Mouse (Mus musculus): ENCODE results near the gene Stpg3.
A peak's percentile ranks its signal among the peaks of the same experiment; 100 is the strongest.

Gene Stpg3

GRCm38 (mm10) chr2:25210686-25211085 lies 3.8 kb downstream of the Stpg3 start:
- no peak for DNase-seq (ENCODE audit: low spot score in 2 of 2)

- DNase-seq (ENCODE audit: low spot score in 2 of 2) = no peak
Observed at GRCm38 (mm10) chr2:25207593-25207992, 6.8 kb downstream of the Stpg3 start.

- DNase-seq (ENCODE audit: low spot score in 2 of 2) = no peak
Observed at GRCm38 (mm10) chr2:25203631-25204214, 10.7 kb downstream of the Stpg3 start.

- DNase-seq (ENCODE audit: low spot score in 2 of 2) = no peak
Observed at GRCm38 (mm10) chr2:25200631-25201030, 13.8 kb downstream of the Stpg3 start.

DNA sequence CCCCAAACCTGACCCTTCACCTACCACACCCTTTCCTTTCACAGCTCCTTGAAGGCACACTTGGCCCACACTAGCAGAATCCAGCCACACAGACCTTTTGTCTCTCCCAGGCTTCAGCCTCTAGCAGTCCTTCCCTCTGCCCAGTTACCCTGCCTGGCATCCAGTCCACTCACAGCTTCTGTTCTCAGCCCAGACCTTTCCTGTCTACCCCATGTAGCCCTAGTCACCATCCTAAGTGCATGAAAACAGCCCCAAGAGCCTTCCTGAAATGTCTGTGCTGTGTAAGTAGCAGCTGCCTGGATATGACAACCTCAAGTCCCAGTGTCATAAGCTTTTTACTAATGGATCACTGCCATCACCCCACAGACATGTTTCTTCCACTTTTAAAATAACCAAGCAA lies 16.5 kb downstream of the Stpg3 start:
- DNase-seq (ENCODE audit: low spot score in 2 of 2) = no peak

DNA sequence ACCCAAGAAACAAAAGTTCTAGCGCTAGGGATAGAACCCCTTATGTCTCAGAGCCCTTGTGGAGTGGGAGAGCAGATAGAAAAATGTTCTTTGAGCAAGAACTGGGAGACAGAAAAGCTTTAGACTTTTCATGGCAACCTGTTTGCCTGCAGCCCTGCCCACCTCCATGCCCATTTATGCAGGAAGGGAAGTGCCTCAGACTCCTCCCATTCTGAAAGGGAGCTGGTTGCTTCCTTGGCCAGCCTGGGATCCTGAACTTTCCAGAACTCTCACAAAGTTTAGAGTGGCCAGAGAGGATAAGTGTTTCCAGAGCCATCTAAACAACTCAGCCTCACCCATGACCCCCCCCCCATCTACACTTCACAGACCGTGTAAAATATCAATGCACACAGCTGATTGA lies 17.2 kb downstream of the Stpg3 start:
- no peak for DNase-seq (ENCODE audit: low spot score in 2 of 2)

DNA sequence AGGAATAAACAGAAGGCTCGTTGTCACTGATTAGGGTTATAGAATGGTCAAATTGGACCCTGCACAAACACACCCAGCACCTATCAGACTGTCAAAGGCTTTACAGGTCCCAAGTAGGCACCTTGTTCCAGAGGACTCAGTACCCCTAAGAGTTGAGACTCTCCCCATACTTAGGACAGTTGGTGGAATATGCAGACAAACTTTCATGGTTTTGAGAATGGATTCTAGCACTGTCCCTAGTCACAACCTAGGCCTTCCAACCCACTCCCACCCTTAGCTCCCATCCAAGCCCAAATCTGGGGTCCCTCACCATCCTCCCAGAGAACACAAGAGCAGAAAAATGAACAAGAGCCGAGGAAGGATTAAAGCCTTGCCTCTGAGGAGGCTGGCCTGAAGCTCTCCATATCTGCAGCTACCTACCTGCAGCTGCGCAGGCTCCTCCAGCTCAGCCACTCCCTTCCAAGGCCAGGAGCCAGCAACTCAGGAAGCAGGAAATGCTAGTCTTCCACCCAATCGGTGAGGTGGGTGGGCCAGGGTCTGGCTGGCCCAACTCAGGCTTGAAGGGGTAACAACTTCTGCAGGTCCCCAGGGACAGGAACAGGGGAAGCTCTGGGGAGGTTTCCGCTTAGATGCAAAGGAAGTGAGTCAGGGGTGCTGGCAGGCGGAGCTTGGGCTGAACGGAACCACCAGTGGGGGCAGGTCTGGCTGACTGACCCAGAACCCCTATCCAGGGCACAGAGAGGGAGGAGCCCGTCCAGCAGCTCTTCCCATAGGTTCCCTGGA lies 18.1 kb downstream of the Stpg3 start, which contains the start of gene Tor4a:
TSS of gene Tor4a (minus strand) at position 715 of the 783 bp plus-strand sequence.
- peak; percentile 67 to 88 for DNase-seq (ENCODE audit: low spot score in 2 of 2)

DNA sequence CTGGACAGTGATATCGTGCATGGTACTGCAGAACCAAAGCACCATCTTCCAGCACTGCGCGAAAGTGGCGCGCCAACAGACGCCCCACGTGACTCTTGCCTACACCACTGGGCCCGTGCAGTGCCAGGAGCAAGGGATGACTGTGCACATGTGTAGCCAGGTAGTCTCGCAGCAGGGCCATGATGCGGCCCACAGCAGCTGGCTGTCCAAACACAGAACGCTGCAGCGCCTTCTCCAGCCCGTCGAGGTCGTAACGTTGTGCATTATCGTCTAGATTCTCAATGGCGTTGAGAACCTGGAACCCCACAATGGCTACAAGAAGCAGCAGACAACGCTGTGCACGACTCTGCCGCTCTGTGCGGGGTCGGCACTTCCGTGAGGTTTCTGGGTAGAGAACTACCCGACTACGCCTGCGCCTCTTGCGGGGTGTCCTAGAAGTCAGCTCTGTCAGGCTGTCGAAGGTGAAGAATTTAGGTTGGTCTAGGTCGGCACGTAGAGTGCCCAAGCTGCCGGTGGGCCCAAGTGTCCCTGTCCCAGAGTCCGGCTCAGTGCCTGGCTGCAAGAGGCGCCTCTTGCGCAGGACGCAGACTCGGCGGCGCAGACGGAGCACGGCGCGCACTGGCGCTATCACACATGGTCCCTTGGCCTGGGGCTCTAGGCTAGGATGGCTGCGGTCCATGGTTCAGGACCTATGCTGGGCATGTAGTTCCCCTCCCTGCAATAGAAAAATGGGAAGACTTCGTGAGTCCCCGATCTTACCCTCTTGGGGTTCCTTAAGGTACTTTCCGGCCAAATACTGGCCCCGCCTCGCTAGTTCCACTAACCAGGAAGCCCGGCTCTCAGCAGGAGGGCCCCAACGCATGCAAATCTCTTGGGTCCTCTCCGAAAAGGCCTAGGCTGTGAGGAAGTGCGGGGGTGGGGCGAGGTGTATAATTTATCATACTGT lies 19.0 kb downstream of the Stpg3 start:
- DNase-seq (ENCODE audit: low spot score in 2 of 2) = peak; percentile 76 to 87

- peak; percentile 74 to 82 for DNase-seq (ENCODE audit: low spot score in 2 of 2)
Observed at GRCm38 (mm10) chr2:25194486-25195171, 19.8 kb downstream of the Stpg3 start.

GRCm38 (mm10) chr2:25194006-25194405 lies 20.4 kb downstream of the Stpg3 start:
- DNase-seq (ENCODE audit: low spot score in 2 of 2) = no peak

- DNase-seq (ENCODE audit: low spot score in 2 of 2) = peak; percentile 78 to 84
Observed at GRCm38 (mm10) chr2:25193330-25193770, 21.1 kb downstream of the Stpg3 start.

GRCm38 (mm10) chr2:25187841-25188240 lies 26.6 kb downstream of the Stpg3 start:
- no peak for DNase-seq (ENCODE audit: low spot score in 2 of 2)

GRCm38 (mm10) chr2:25186575-25186930 lies 27.9 kb downstream of the Stpg3 start:
- no peak for DNase-seq (ENCODE audit: low spot score in 2 of 2)

GRCm38 (mm10) chr2:25185625-25186574 lies 28.5 kb downstream of the Stpg3 start:
- peak; percentile 52 to 55 for DNase-seq (ENCODE audit: low spot score in 2 of 2)

DNA sequence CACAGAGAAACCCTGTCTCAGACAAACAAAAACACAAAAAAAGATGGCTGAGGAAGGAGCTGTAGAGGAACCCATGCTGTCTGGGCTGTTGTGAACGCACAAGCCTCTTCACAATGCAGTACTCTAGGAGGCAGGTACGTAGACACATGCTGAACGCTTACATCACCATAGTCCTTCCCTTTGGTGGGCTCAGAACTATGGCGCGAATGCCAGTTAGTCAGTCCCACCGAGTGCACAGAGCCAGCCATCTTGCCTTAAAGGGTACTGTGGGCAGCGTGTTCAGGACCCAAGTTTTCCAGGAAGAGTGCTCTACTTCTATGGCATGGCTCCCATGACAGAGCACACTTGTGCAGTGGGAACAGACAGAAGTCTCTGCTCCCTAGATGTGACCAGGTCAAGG lies 29.9 kb downstream of the Stpg3 start:
- DNase-seq (ENCODE audit: low spot score in 2 of 2) = no peak

GRCm38 (mm10) chr2:25183336-25183735 lies 31.1 kb downstream of the Stpg3 start:
- peak; percentile 62 to 69 for DNase-seq (ENCODE audit: low spot score in 2 of 2)

DNA sequence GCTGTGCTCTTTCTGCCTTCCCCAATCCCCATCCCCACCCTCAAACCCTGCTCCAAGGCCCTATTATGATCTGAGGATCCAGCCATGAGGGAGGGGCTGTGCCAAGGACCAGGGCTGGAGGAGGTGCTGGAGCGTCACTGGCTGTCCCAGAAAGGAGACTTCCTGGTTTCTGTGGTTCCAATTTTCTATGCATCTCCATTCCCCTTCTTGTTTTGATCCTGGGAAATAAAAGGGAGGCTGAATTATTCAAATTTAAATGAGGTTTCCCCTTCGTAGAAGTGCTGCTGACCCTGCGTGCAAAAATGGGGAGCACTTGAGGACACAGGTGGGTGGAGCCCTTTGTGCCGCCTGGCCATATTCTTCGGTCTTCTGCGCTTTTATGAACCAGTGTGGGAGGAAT lies 31.8 kb downstream of the Stpg3 start:
- no peak for DNase-seq (ENCODE audit: low spot score in 2 of 2)

GRCm38 (mm10) chr2:25181891-25182397 lies 32.5 kb downstream of the Stpg3 start:
- no peak for DNase-seq (ENCODE audit: low spot score in 2 of 2)

DNA sequence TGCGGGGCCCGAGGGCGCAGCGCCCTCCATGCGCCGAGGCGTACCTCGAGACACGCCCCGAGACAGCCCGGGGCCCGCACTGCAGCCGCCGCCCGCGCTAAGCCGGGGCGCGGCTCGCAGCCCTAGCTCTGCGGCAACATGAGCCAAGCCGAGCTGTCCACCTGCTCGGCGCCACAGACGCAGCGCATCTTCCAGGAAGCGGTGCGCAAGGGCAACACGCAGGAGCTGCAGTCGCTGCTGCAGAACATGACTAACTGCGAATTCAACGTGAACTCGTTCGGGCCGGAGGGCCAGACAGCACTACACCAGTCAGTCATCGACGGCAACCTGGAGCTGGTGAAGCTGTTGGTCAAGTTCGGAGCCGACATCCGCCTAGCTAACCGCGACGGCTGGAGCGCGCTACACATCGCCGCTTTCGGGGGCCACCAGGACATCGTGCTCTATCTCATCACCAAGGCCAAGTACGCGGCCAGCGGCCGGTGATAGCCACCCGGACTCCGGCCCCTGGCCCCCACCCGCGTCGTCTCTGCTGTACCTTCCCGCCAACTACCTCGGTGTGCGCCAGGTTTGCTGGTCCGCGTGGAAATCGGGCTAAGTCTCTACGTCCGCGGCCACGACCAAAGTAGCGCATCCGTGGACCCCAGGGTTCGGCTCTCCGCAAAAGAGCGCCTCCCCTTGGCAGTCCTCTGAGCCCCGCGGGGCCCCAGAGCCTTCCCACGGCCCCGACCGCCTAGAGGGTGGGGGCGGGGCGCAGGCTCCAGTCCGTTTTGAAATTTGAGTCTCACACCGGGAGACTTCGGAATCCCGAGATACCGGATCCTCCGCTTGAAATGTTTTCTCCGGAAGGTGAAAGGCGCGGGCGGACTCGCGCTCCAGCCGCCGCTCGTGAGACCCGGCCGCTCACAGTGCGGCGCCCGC lies 33.2 kb downstream of the Stpg3 start:
- peak; percentile 65 to 68 for DNase-seq (ENCODE audit: low spot score in 2 of 2)
